Mouse (Mus musculus) heart, adult 8-10 months (tissue): ENCODE data around the gene P2rx1. TPM values are rescaled to one million over a fixed set of nuclear protein-coding genes. Genes with fewer than 3 reads are reported as not detected.

Experiments
- microRNA-seq: library from miRNA; unstranded; fragments of <30 nt; microRNA quantifications from one replicate; pipeline ENCODE4 v1.2.0, GENCODE M21; 2022
- total RNA-seq, 4 experiments: library from RNA; stranded (reverse); gene quantifications; 2 replicates each; pipeline ENCODE4 v1.2.4; 2022

Gene P2rx1
- total RNA-seq, 4 experiments from 2014 or later, result 0.35 to 0.49 (median 0.43) TPM

Small RNA genes within 50 kb of the gene (microRNA-seq; reads per million reads assigned to microRNA genes)
- not detected for gene Gm44467

Other genes starting within 250 kb of the P2rx1 start
- gene Cyb5d2, start 203.0 kb upstream of the P2rx1 start, total RNA-seq, result 10 to 100 TPM; 23.7 to 26.3 (median 25.4) TPM
- gene Zzef1, start 202.9 kb upstream of the P2rx1 start, total RNA-seq, result 10 to 100 TPM; 17.5 to 19.3 (median 18.8) TPM
- gene Atp2a3, start 37.9 kb upstream of the P2rx1 start, total RNA-seq, result 10 to 100 TPM in 3 of 4 experiments, 1 to 10 TPM in 1; 9.5 to 12.4 (median 11.2) TPM
- gene Camkk1, start 19.9 kb downstream of the P2rx1 start, total RNA-seq, result under 1 TPM; 0.53 to 0.84 (median 0.74) TPM
- gene Ncbp3, start 48.7 kb downstream of the P2rx1 start, total RNA-seq, result 1 to 10 TPM; 5.4 to 6.6 (median 5.6) TPM
- under 1 TPM in 2 of 4 experiments, not detected in 2; 0.22 to 0.38 TPM for gene Itgae, start 91.5 kb downstream of the P2rx1 start, total RNA-seq
- gene Haspin, start 139.2 kb downstream of the P2rx1 start, total RNA-seq, result under 1 TPM; 0.08 to 0.37 (median 0.14) TPM
- 10 to 100 TPM; 14.2 to 19.7 (median 16.6) TPM for gene P2rx5, start 161.3 kb downstream of the P2rx1 start, total RNA-seq
- gene Emc6, start 177.9 kb downstream of the P2rx1 start, total RNA-seq, result 10 to 100 TPM; 80.9 to 93.8 (median 89.9) TPM
- gene Tax1bp3, start 178.0 kb downstream of the P2rx1 start, total RNA-seq, result 10 to 100 TPM; 36.7 to 52.6 (median 46.8) TPM
- 1 to 10 TPM; 7.5 to 10.0 (median 9.6) TPM for gene Ctns, start 199.9 kb downstream of the P2rx1 start, total RNA-seq
- 1 to 10 TPM in 3 of 4 experiments, under 1 TPM in 1; 0.68 to 1.7 (median 1.4) TPM for gene Shpk, start 200.4 kb downstream of the P2rx1 start, total RNA-seq
- gene Trpv1, start 235.2 kb downstream of the P2rx1 start, total RNA-seq, result under 1 TPM in 1 of 4 experiments, not detected in 3; 0.09 TPM